Mouse (Mus musculus): ENCODE data around the gene Gm33543.

Gene Gm33543

GRCm38 (mm10) chr10:95774856-95775255, 67.9 kb downstream of the Gm33543 start:
- no peak for DNase-seq

DNA sequence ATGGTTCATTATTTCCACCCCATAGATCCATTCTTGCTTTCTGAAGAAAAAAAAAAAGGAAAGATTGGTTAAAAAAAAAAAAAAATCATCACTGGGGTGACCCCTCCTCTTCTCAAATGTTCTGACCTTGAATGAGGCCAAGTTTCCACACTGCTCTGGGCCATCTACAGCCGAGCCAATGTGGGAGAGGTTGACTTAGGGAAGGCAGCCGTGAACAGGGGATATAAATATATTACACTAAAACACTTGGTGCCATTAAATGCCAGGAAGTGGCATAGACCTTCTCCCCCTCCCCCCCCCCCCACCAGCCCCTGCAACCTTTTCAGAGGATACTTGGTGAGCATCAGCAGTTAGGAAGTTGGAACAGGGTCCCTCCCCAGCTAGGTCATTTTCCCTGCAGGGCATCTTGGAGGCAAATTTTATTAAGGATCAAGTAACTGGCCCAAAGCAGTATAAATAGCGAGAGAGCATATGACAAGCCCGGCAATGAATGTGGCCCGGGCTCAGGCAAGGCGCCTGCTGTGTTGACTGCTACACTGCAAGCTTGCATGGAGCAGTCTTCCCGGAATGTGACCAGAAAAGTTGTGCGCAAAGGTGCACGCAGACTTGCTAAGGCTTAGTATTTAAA, 68.6 kb downstream of the Gm33543 start:
- no peak for DNase-seq
